Mouse (Mus musculus) retina, postnatal 7 days (tissue): Measurements from ENCODE around the gene Fam122b.
"Not testable (repeated sequence)": the region's sequence is repeated elsewhere in the genome, so short reads cannot be mapped to it uniquely, and the experiment has no call there.

Experiments used
- DNase-seq: peaks from one replicate; pipeline ENCODE4 v3.0.0-alpha.2; 2012; ENCODE audit warnings: low read depth, low spot score

Fam122b gene

GRCm38 (mm10) chrX:53269289-53270062, at the start of gene Fam122b:
Gene Fam122b, minus strand, starts transcription at chrX:53269805.
- peak; percentile 88 for DNase-seq

DNA sequence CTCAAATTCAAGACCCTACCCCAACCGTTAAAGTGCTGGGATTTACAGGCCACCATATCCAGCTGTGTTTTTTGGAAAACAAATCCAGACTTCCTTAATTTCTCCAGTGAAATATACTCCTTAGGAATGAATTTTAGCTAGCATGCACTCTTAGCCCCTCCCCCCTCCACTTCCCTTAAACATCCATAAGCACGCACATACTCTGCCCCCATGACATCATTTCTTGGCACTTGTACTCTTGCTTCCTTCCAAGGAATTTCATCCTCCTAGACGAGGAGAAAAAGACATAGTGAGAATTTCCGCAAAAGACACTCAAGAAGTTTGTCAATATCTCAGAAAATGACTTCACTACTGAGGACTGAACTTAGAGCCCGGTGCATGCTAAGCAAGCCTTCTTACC, 18.3 kb upstream of the Fam122b start:
- DNase-seq = no peak

- no peak for DNase-seq
Observed at GRCm38 (mm10) chrX:53273124-53273523, 3.5 kb upstream of the Fam122b start, which contains the start of gene Fam122c. Gene Fam122c, plus strand, starts transcription at chrX:53273424.

GRCm38 (mm10) chrX:53271628-53272027, 2.0 kb upstream of the Fam122b start:
- DNase-seq = not testable (repeated sequence)

GRCm38 (mm10) chrX:53270063-53270432, 443 bp upstream of the Fam122b start:
- DNase-seq = no peak

GRCm38 (mm10) chrX:53268856-53269255, 749 bp downstream of the Fam122b start:
- peak; percentile 8 for DNase-seq

DNA sequence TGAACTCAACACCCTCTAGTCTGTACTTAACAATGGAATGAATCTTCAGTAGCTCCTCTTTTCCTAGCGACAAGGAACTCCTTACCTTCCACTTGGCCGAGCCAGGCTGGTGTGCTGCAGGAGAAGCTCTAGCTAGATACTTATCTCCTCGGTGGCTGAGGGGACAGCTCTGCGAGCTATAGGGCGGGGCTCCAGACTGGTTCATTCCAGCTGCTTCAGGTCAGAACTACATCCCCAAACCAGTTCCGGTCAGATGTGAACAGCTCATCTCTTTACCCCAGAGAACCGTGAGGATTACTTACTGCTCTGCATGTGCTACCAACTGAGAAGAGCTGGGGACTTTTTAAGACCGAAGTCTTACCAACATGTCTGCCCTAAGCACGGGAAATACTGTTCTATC, 3.4 kb downstream of the Fam122b start:
- DNase-seq = no peak

DNA sequence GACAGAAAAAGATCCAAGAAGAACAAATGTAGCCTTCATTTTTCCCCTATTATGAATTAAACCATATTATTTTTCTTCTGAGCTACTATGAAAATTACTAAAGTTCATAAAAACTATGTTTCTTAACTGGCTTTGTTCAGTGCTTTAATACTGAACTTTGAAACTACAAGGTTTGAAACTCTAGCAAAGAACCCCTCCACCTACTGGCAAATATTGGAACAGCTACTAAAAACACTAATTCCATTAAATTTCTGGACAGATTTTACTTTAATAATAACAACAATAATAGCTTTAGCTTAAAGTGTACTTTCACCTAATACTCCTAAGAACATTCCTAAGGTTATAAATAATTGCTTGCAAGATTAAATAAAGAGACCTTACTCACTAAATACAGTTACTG, 14.4 kb downstream of the Fam122b start:
- no peak for DNase-seq

GRCm38 (mm10) chrX:53240011-53240410, 29.6 kb downstream of the Fam122b start, which contains the start of gene Plac1:
Gene Plac1, minus strand, starts transcription at chrX:53240111.
- no peak for DNase-seq

DNA sequence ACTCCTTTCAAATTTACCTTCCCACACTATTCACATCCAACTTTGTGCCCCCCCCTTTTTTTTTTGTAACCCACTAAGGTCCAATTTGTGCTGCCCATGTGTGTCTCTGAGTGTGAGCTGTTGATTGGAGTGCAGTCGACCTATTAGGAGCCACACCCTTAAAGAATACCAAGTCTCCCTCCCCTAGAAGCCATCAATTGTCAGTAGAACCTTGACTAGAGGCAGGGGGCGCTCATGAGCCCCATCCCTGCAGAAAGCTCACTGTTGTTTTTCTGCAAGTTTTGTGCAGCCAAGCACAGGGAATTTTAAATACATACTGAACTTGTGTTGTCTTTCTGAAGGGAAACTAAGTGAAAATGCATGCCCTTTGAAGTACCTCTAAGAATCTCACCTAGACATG, 31.6 kb downstream of the Fam122b start:
- no peak for DNase-seq

GRCm38 (mm10) chrX:53236404-53236803, 33.2 kb downstream of the Fam122b start:
- DNase-seq = no peak

DNA sequence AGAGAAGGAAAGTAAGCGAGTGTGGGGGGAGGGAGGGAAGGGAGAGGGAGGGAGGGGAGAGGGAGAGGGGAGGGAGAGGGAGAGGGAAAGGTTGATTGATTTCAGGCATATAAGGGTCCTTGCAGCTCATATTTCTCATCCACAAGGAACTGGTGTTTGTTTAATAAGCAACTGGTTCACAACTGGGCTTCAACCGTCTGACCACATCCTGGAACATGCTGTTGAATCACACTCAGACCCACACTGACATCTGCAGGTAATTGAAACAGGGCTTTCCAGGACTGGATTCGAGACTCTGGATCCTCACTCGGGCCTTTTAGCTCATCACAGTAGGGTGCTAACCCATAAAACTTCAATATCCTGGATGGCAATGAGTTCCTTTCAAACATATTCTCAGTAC, 35.9 kb downstream of the Fam122b start:
- DNase-seq = no peak

DNA sequence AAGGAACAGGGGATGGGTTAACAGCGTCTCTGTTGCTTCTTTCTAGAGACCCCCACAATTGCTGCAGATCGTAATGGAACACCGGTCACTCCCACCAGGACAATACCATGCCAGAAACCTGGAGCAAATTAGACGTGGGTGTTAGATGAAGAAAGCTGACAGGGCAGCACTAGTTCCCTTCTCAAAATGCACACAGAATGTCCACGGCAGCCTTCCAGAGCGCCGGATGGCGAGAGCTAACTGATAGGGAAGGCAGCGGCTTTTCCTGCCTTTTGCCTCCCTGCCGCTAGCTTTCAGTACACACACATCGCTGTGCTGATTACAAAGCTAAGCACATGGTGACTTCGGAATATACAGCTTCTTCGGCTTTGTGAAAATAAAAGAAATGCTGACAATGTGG, 37.6 kb downstream of the Fam122b start:
- DNase-seq = no peak

GRCm38 (mm10) chrX:53224353-53224944, 45.2 kb downstream of the Fam122b start:
- DNase-seq = no peak

GRCm38 (mm10) chrX:53220855-53221254, 48.8 kb downstream of the Fam122b start:
- no peak for DNase-seq

DNA sequence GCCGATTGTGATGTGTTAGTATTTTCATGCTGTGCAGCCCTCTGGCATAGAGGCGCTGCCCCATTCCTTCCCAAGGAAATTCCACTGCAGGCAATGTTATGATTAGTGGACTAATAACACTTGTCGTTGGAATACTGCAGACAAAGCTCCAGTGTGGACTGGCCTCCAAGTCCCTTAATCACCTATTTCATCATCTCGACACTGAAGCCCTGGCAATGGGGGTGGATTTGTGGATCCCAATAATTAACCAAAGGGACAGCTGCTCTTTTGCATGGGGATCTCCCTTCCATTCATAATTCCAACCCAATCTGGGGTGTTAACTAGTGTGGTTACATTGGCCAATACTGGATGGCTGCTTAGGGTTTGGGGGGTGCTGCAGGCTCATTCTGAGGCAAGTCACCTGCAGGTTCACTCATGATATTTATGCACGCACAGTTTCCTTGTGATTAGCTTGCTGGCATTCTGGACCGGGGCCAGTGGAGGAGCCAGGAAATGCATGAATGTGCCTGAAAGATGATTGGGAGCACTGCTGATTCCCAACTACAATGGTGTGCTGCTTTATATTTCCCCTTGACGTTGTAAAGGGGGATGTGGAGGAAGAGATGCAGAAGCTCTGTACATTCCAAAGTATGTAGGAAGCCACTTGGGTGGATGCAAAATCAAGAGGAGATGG, 54.9 kb downstream of the Fam122b start:
- DNase-seq = no peak

DNA sequence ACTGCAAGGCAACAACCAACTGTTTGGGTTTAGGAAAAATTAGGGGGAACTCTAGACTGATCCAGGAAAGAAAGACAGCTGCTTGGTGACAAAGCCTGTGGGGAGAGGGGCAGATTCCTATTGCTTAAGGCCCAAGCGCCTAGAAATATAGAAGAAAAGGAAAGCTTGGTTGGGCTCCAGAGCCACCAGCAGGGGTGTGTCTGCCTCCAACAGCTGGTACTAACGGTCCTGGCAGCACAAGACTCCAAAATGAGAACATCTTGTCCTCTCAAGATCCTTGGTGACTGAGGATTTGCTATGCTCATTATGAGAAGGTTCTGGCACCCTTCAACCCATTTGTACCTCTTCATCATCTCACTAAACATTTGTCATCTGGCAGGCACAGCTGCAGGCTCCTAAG, 55.8 kb downstream of the Fam122b start:
- no peak for DNase-seq

DNA sequence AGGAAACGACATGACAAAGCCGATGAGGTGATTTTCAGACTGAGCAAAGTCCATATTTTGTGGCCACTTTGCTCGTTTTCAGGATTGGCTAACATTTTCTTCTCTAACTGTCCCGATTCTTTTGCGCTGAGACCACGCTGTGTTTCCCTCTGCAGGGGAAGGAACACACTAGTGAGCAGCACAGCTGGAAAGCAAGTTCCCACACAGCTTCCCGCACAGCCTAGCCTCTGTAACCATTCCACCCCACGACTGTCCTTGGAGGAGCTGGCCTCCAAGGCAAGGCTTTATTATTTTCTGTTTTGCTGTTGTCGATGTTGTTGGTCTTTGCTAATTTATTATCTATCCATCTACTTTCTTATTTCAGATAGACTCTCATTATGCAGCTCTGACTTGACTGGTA, 57.1 kb downstream of the Fam122b start:
- no peak for DNase-seq

- no peak for DNase-seq
Observed at GRCm38 (mm10) chrX:53211756-53212483, 57.7 kb downstream of the Fam122b start.

DNA sequence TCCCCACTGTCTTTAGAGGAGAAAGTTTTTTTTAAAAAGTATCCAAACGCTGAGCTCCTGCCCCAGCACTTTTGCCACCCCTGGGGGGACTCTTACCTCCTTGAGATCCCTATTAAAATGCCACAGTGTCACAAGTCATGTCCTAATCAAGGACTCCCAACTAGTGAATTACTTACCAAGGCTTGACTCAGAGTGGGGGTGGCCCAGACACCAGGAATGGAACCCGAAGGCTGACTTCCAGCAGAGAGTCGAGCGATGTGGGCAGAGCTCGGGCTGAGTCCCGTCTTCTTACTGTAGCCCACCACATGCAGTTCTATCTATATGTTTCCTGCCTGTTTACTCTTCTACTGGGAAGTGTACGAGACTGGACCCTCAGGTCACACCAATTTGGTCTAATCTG, 60.2 kb downstream of the Fam122b start:
- no peak for DNase-seq

- no peak for DNase-seq
Observed at GRCm38 (mm10) chrX:53204690-53205311, 64.8 kb downstream of the Fam122b start.

- DNase-seq = no peak
Observed at GRCm38 (mm10) chrX:53201616-53202015, 68.0 kb downstream of the Fam122b start.
